Mouse (Mus musculus) thymus, adult 2 months (tissue): ENCODE data around the gene Arfgef2.

ENCODE experiments used
- CTCF ChIP-seq: fragments of 200-500 bp; IDR thresholded peaks from 2 replicates; pipeline ENCODE4 v1.5.1; 2012; ENCODE audit warnings: mild to moderate bottlenecking, control low read depth, low read length, moderate library complexity, borderline replicate concordance; ENCODE audit not compliant: control insufficient read depth, poor library complexity, insufficient read depth; ENCODE audit errors: extremely low read depth
- POLR2A ChIP-seq: fragments of 200-500 bp; IDR thresholded peaks from 2 replicates; pipeline ENCODE4 v1.6.1; 2012; ENCODE audit warnings: mild to moderate bottlenecking, low read length, control low read depth, moderate library complexity; ENCODE audit not compliant: control insufficient read depth, poor library complexity, insufficient read depth; ENCODE audit errors: extremely low read depth

- TF ChIP-seq CTCF = no peak; the same call in 1 of the 2 replicates
- TF ChIP-seq POLR2A = no peak
These were observed 46.9 kb downstream of the Arfgef2 start for GRCm38 (mm10) chr2:166852270-166852669.
